Mouse (Mus musculus): ENCODE data around the gene Kcnip1. TPM values are rescaled to one million over a fixed set of nuclear protein-coding genes. Genes with fewer than 3 reads are reported as not detected.
A peak's percentile ranks its signal among the peaks of the same experiment; 100 is the strongest.

Kcnip1 gene
- polyA plus RNA-seq, 1 experiment from 2014 or later, result 3.9 TPM

DNA sequence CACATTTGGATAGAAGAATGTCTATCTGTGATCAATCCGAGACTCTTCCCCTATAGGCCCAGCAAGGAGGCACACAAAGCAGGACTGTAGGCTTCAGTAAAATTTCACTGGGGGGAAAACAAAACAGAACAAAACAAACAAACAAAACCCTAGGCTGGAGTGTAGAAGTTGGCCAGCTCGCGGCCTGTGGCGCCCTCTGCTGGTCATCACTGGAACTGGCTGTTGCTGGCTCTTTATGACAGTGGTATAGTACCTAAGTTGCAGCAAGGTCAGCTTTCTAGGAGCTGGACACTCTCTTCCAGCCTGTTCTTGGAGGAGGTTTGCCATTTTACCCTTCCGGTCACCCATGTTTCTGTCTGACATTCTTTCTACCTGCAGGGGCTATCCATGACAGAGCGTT, 75.4 kb downstream of the Kcnip1 start:
- 24% methylated on average over 6 of the region's 6 CpGs for WGBS
- Histone ChIP-seq H3K4me1 (replicated peaks; ENCODE audit: control insufficient read depth, insufficient read depth) (no peaks in the 10 kb centered on the region), H3K9me3 (ENCODE audit: control insufficient read depth, low read length) (no peaks in the 10 kb centered on the region), H3K27me3 (ENCODE audit: control insufficient read depth, insufficient read depth, low read length) (no peaks in the 10 kb centered on the region), H3K9ac (ENCODE audit: low read length) (no peak overlapping the region), H3K4me3 (ENCODE audit: low read depth, low read length) (no peak overlapping the region), H3K27ac (replicated peaks) (no peak overlapping the region), H3K36me3 (ENCODE audit: control insufficient read depth, insufficient read depth, low read length) (no peaks in the 10 kb centered on the region), H3K4me2 (replicated peaks; ENCODE audit: low read depth) (no peak overlapping the region)
- peak; percentile 76 for DNase-seq (ENCODE audit: low spot score)
- ATAC-seq (ENCODE audit: low FRiP score, low TSS enrichment), result peak; percentile 54; the same call in 1 of the 2 replicates
- TF ChIP-seq CTCF (IDR thresholded peaks at IDR 0.05; ENCODE audit: low read depth) (peak; percentile 97), EP300 (optimal IDR thresholded peaks at IDR 0.05) (no peak)

DNA sequence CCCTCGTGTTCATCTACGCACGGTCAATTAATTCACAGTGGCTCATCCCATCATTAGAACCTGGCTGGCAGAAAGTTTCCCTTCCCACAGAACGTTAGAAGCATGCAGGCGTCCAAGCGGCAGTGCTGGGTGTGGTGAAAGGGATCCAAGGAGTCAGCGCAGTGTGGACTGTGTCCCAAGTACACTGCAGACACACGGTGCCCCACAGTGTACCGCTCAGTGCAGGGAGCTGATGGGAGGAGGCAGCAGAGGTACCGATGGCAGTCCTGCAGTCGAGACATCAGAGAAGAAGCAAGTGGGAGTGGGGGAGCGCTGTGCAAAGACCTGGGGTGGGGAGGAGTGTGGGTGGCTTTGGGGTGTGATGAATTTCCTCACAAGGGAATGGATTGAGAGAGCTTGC, 78.7 kb downstream of the Kcnip1 start:
- Histone ChIP-seq H3K27me3 (ENCODE audit: control insufficient read depth, insufficient read depth, low read length) (no peaks in the 10 kb centered on the region), H3K36me3 (ENCODE audit: control insufficient read depth, insufficient read depth, low read length) (no peaks in the 10 kb centered on the region), H3K27ac (replicated peaks) (no peak overlapping the region), H3K9me3 (ENCODE audit: control insufficient read depth, low read length) (no peaks in the 10 kb centered on the region), H3K4me3 (ENCODE audit: low read depth, low read length) (no peak overlapping the region), H3K9ac (ENCODE audit: low read length) (no peak overlapping the region), H3K4me1 (replicated peaks; ENCODE audit: control insufficient read depth, insufficient read depth) (no peaks in the 10 kb centered on the region), H3K4me2 (replicated peaks; ENCODE audit: low read depth) (no peak overlapping the region)
- ATAC-seq (ENCODE audit: low FRiP score, low TSS enrichment), result no peak
- no peak for DNase-seq (ENCODE audit: low spot score)
- 83% methylated on average over 12 of the region's 12 CpGs for WGBS
- TF ChIP-seq EP300 (optimal IDR thresholded peaks at IDR 0.05) (no peak), CTCF (IDR thresholded peaks at IDR 0.05; ENCODE audit: low read depth) (no peak)

DNA sequence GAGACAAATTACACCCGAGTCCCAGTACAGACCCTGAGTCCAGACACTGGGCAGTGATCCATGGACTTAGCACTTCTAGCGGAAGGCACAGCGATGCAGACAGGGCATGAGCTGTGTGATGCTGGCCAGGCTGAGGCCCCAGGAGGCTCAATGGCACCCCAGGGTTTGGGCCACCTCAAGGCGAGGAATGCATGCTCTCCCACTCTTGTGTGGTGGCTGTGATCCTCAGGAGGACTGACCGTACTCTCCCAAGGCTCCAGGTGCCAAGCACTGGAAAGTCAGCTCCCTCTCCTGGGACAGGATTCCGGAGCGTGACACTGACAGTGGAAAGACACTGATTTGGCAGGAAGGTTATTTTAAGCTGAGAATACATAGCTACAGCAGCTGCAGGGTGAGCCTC, 79.9 kb downstream of the Kcnip1 start:
- 67% methylated on average over 7 of the region's 7 CpGs for WGBS
- no peak for ATAC-seq (ENCODE audit: low FRiP score, low TSS enrichment)
- TF ChIP-seq EP300 (optimal IDR thresholded peaks at IDR 0.05), result no peak
- no peak for TF ChIP-seq CTCF (IDR thresholded peaks at IDR 0.05; ENCODE audit: low read depth)

DNA sequence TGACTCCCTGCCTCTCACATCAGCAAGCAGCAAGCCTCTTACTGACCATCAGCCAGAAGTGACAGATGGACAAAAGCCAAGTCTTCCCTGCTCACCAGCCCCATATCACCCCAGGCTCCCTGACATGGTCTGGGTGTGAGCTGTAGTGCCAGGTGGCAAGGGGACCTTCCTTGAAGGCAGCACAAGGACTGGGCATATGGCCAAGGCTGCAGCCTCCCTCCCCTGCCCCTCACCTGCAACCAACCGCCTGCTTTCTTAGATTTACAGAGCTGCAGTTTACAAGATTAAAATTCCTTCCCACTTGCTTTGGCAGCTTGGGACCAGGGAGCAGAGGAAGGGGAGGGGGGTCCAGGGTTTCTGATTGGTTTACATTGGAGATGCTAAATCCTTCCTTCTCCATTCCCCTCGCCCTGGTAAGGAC, 80.8 kb downstream of the Kcnip1 start:
- H3K4me3 ChIP-seq (ENCODE audit: low read depth, low read length), result no peak overlapping the region
- peak; percentile 55 for DNase-seq (ENCODE audit: low spot score)
- no peaks in the 10 kb centered on the region for H3K9me3 ChIP-seq (ENCODE audit: control insufficient read depth, low read length)
- 10% methylated on average over 2 of the region's 2 CpGs for WGBS
- no peak overlapping the region for H3K9ac ChIP-seq (ENCODE audit: low read length)
- no peaks in the 10 kb centered on the region for H3K36me3 ChIP-seq (ENCODE audit: control insufficient read depth, insufficient read depth, low read length)
- ATAC-seq (ENCODE audit: low FRiP score, low TSS enrichment), result peak; percentile 53; the same call in 1 of the 2 replicates
- H3K27me3 ChIP-seq (ENCODE audit: control insufficient read depth, insufficient read depth, low read length), result no peaks in the 10 kb centered on the region
- TF ChIP-seq CTCF (IDR thresholded peaks at IDR 0.05; ENCODE audit: low read depth) (no peak), EP300 (optimal IDR thresholded peaks at IDR 0.05) (no peak)
- H3K4me2 ChIP-seq (replicated peaks; ENCODE audit: low read depth), result no peak overlapping the region
- H3K27ac ChIP-seq (replicated peaks), result no peak overlapping the region
- no peaks in the 10 kb centered on the region for H3K4me1 ChIP-seq (replicated peaks; ENCODE audit: control insufficient read depth, insufficient read depth)

More for the DNA sequence above, 79.9 kb downstream of the Kcnip1 start:
- Histone ChIP-seq H3K36me3 (ENCODE audit: control insufficient read depth, insufficient read depth, low read length) (no peaks in the 10 kb centered on the region), H3K4me1 (replicated peaks; ENCODE audit: control insufficient read depth, insufficient read depth) (no peaks in the 10 kb centered on the region), H3K27ac (replicated peaks) (no peak overlapping the region), H3K9ac (ENCODE audit: low read length) (no peak overlapping the region), H3K4me3 (ENCODE audit: low read depth, low read length) (no peak overlapping the region), H3K4me2 (replicated peaks; ENCODE audit: low read depth) (no peak overlapping the region), H3K27me3 (ENCODE audit: control insufficient read depth, insufficient read depth, low read length) (no peaks in the 10 kb centered on the region), H3K9me3 (ENCODE audit: control insufficient read depth, low read length) (no peaks in the 10 kb centered on the region)
- DNase-seq (ENCODE audit: low spot score), result no peak

DNA sequence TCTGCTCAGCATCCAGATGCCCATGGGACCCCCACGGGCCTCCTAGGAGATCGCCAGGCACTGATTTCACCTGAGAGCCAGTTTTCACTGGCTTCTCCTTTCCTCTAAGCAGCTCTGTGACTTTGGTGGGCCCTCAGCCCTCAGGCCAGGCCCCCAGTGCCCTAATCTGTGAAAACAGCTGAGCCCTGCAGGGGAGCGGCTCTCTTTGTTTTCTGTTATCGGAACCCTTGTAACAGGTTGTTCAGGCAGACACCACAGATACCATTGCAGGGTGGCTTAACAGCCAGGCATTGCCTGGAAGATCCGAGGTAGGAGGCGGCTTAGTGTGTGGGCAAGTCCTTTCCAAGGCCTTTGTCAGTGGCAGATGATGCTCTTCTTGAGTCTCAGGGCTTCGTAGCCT, 82.0 kb downstream of the Kcnip1 start:
- DNase-seq (ENCODE audit: low spot score), result no peak
- 57% methylated on average over 7 of the region's 7 CpGs for WGBS
- no peak; the same call in 1 of the 2 replicates for ATAC-seq (ENCODE audit: low FRiP score, low TSS enrichment)

DNA sequence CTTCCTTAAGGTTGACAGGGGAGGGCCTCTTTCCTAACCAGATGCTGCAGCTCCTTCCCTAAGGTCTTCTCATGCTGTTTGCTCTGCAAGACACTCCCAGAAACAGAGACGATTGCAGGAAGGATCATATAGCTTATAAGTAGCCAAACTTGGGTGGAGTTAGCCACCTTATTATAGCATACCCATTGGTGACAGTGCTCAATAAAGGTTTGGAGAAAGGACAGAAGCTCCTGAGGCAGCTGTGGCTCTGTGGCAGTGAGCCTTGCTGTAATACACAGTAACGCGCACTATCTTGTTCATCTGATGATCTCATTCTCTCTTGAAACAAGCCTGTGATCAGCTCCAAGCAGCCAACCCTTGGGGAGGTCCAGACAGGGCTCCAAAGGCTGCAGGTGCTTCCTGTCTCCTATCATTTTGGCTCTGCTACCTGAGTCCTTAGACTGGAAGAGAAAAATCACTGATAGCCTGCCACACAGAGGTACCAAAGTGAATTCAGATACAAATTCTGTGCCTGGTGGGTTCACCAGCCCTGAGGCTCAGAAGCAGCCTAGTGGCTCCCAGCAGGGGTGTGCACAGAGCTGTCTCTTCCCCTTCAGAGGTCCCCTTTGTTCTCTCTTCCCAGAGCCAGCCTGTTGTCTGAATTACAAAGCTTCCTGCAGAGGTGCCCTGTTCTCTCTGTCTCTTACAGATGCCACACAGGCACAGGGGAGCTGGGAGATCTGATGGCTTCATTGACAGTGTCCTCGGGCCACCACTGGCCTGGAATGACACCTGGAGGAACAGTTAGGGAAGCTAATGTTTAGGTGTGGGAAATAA, 84.4 kb downstream of the Kcnip1 start:
- DNase-seq (ENCODE audit: low spot score) (no peak), ATAC-seq (ENCODE audit: low FRiP score, low TSS enrichment) (no peak)
- H3K4me2 ChIP-seq (replicated peaks; ENCODE audit: low read depth), result no peak overlapping the region
- TF ChIP-seq CTCF (IDR thresholded peaks at IDR 0.05; ENCODE audit: low read depth) (no peak), EP300 (optimal IDR thresholded peaks at IDR 0.05) (no peak)
- no peak overlapping the region for H3K27ac ChIP-seq (replicated peaks)
- H3K36me3 ChIP-seq (ENCODE audit: control insufficient read depth, insufficient read depth, low read length), result no peaks in the 10 kb centered on the region
- 68% methylated on average over 4 of the region's 4 CpGs for WGBS
- H3K4me3 ChIP-seq (ENCODE audit: low read depth, low read length), result no peak overlapping the region
- no peaks in the 10 kb centered on the region for H3K9me3 ChIP-seq (ENCODE audit: control insufficient read depth, low read length)
- H3K9ac ChIP-seq (ENCODE audit: low read length), result no peak overlapping the region
- no peaks in the 10 kb centered on the region for H3K4me1 ChIP-seq (replicated peaks; ENCODE audit: control insufficient read depth, insufficient read depth)
- no peaks in the 10 kb centered on the region for H3K27me3 ChIP-seq (ENCODE audit: control insufficient read depth, insufficient read depth, low read length)

More for the DNA sequence above, 82.0 kb downstream of the Kcnip1 start:
- H3K4me3 ChIP-seq (ENCODE audit: low read depth, low read length), result no peak overlapping the region
- no peaks in the 10 kb centered on the region for H3K27me3 ChIP-seq (ENCODE audit: control insufficient read depth, insufficient read depth, low read length)
- no peaks in the 10 kb centered on the region for H3K9me3 ChIP-seq (ENCODE audit: control insufficient read depth, low read length)
- H3K27ac ChIP-seq (replicated peaks), result no peak overlapping the region
- no peaks in the 10 kb centered on the region for H3K4me1 ChIP-seq (replicated peaks; ENCODE audit: control insufficient read depth, insufficient read depth)
- TF ChIP-seq EP300 (optimal IDR thresholded peaks at IDR 0.05) (no peak), CTCF (IDR thresholded peaks at IDR 0.05; ENCODE audit: low read depth) (no peak)
- no peak overlapping the region for H3K9ac ChIP-seq (ENCODE audit: low read length)
- H3K4me2 ChIP-seq (replicated peaks; ENCODE audit: low read depth), result no peak overlapping the region
- H3K36me3 ChIP-seq (ENCODE audit: control insufficient read depth, insufficient read depth, low read length), result no peaks in the 10 kb centered on the region

All from stomach, postnatal 0 days (tissue).